Mouse (Mus musculus): ENCODE results near the gene F2r. TPM values are rescaled to one million over a fixed set of nuclear protein-coding genes. Genes with fewer than 3 reads are reported as not detected.

F2r gene
- polyA plus RNA-seq, 1 experiment from 2014 or later = 124 TPM

DNA sequence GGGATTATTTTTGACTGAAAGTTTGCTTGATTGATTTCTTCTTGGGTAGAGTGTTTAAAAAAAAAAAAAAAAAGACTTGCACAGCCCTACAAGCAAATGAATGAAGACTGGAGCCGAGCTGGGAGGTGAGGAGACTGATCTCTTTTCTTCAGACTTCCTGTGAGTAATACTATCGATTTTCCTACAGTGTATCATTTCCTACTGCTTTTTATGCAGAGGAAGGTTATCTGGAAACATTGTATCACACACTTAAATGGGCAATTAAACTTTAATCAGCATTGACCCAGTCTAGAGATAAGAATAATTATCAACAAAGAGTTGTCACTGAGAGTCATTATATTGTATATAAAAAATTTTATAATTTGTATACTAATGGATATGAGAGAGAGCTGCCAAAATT lies 12.5 kb upstream of the F2r start:
- H3K27me3 ChIP-seq (replicated peaks) = no peaks in the 10 kb centered on the region
- H3K27ac ChIP-seq (replicated peaks) = no peak overlapping the region
- no peak overlapping the region for H3K4me2 ChIP-seq
- 58% methylated on average over 2 of the region's 2 CpGs for WGBS
- no peak overlapping the region for H3K4me3 ChIP-seq
- H3K9ac ChIP-seq = no peak overlapping the region
- ATAC-seq (ENCODE audit: extremely low read depth, insufficient number of reproducible peaks, low FRiP score, low TSS enrichment) = no peak
- peaks cover 23% of the 10 kb centered on the region for H3K36me3 ChIP-seq
- H3K9me3 ChIP-seq = no peaks in the 10 kb centered on the region
- H3K4me1 ChIP-seq = peaks cover 30% of the 10 kb centered on the region

DNA sequence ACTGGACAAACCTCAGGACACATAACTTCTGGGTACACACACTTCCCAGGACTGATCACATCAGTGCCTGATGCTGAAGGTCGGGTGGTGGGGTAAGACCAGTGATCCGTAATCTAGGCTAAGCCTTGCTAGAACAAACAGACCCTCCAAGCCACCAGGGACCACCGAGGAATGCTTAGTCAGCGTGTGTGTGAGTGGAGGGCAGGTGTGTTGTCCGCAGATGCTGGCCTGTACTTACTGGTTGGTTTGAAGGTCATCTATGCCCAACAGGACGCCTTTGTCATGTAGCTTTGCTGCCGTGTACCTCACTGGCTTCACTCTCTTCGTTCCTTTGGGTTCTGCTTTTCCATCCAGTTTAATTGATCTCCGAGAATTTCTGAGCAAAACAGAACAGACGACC lies 11.5 kb upstream of the F2r start:
- WGBS = 86% methylated on average over 10 of the region's 10 CpGs
- H3K9ac ChIP-seq = no peak overlapping the region
- no peaks in the 10 kb centered on the region for H3K27me3 ChIP-seq (replicated peaks)
- H3K4me3 ChIP-seq = no peak overlapping the region
- H3K27ac ChIP-seq (replicated peaks) = no peak overlapping the region
- H3K4me1 ChIP-seq = peaks cover 23% of the 10 kb centered on the region
- ATAC-seq (ENCODE audit: extremely low read depth, insufficient number of reproducible peaks, low FRiP score, low TSS enrichment) = no peak
- no peaks in the 10 kb centered on the region for H3K9me3 ChIP-seq
- peaks cover 23% of the 10 kb centered on the region for H3K36me3 ChIP-seq
- H3K4me2 ChIP-seq = no peak overlapping the region

DNA sequence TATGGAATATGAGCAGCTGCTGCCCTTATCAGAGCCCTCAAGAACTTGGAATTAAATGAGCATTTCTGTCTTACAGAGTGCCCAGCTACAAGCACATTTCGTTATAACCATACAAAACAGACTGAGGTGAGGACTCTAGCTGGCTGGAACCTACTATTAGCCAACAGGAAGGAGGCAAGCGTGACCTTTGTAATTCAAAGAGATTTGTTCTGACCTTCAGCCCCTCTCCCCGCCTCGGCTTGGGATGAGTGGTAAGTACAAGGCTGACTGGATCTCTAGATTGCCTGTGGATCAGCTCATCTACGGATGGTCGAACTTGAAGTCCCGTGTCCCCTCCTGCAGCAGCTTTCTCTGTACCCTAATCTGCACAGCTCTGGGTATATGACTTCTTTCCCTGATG lies 8.4 kb upstream of the F2r start:
- Histone ChIP-seq H3K9ac (no peak overlapping the region), H3K27ac (replicated peaks) (no peak overlapping the region), H3K4me3 (no peak overlapping the region), H3K9me3 (no peaks in the 10 kb centered on the region), H3K4me2 (no peak overlapping the region), H3K36me3 (peaks cover 21% of the 10 kb centered on the region), H3K4me1 (peaks cover 12% of the 10 kb centered on the region), H3K27me3 (replicated peaks) (no peaks in the 10 kb centered on the region)
- 64% methylated on average over 7 of the region's 7 CpGs for WGBS
- ATAC-seq (ENCODE audit: extremely low read depth, insufficient number of reproducible peaks, low FRiP score, low TSS enrichment) = no peak

DNA sequence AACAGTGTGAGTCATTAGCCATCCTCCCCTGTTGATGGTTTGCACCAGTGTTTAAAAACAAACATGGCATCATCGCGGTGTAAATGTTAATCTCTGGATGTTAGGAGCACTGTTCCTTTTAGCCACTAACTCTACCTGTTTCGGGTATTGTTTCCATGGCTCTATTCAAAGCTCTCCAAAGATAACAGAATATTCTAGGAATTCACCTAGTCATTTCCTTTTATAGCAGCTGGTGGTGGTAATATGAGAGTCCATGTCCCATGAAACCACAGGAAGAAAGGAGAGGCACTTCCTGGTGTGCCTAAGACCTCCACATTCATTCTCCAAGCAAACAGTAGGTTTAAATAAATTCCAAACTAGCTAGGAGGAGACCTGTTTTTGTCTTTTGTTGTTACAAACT lies 4.8 kb upstream of the F2r start:
- no peak for ATAC-seq (ENCODE audit: extremely low read depth, insufficient number of reproducible peaks, low FRiP score, low TSS enrichment)
- H3K27ac ChIP-seq (replicated peaks) = no peak overlapping the region
- H3K4me2 ChIP-seq = no peak overlapping the region
- H3K9me3 ChIP-seq = no peaks in the 10 kb centered on the region
- WGBS = 72% methylated on average over 3 of the region's 3 CpGs
- no peak overlapping the region for H3K9ac ChIP-seq
- H3K4me1 ChIP-seq = peaks cover 22% of the 10 kb centered on the region
- no peaks in the 10 kb centered on the region for H3K27me3 ChIP-seq (replicated peaks)
- H3K4me3 ChIP-seq = no peak overlapping the region
- peaks cover 2% of the 10 kb centered on the region; the same call in 1 of the 2 replicates for H3K36me3 ChIP-seq

DNA sequence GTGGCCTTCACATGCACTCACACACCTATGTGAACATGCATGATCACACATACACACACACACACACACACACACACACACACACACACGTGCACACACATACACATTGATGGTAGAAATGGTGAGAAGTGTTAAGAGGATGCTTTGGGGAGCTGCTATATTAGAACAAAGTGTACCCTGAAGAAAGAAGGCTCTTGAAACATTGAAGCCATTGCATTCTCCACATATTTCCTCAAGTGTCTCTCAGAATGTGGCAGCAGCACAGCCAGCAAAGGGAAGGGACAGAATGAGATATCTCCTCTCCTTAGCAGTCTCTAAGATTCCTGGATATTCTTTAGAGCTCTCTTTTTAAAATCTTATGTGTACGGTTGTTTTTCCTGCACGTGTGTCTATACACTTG lies 3.3 kb upstream of the F2r start:
- H3K36me3 ChIP-seq = no peaks in the 10 kb centered on the region
- H3K27me3 ChIP-seq (replicated peaks) = no peaks in the 10 kb centered on the region
- H3K4me2 ChIP-seq = no peak overlapping the region
- 45% methylated on average over 3 of the region's 3 CpGs for WGBS
- H3K4me1 ChIP-seq = peaks cover 27% of the 10 kb centered on the region
- no peak overlapping the region for H3K9ac ChIP-seq
- H3K9me3 ChIP-seq = no peaks in the 10 kb centered on the region
- no peak overlapping the region for H3K4me3 ChIP-seq
- ATAC-seq (ENCODE audit: extremely low read depth, insufficient number of reproducible peaks, low FRiP score, low TSS enrichment) = no peak
- H3K27ac ChIP-seq (replicated peaks) = no peak overlapping the region

DNA sequence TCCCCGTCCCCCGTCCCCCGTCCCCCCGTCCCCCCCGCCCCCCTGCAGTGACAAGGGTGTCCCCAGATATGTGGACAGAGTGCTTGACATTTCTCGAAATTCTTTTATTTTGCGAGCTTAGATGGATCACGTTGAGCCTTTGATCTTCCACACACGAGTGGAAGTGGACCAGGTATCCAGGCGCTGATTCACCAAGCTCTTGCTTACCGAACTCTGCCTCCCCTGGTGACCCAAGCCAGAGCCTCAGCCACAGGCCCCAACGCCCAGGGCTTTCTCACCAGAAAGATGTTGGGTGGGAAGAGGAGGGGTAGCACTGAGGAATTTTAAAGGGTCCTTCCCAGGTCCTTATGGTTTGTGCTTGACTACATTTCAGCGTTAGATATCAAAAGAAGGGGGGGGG lies 572 bp upstream of the F2r start:
- Histone ChIP-seq H3K36me3 (peaks cover 4% of the 10 kb centered on the region; the same call in 1 of the 2 replicates), H3K4me2 (peak overlapping the region; percentile 88), H3K27me3 (replicated peaks) (no peaks in the 10 kb centered on the region), H3K4me1 (peaks cover 52% of the 10 kb centered on the region), H3K9me3 (no peaks in the 10 kb centered on the region), H3K4me3 (peak overlapping the region; percentile 87), H3K27ac (replicated peaks) (peak overlapping the region; percentile 93), H3K9ac (peak overlapping the region; percentile 99)
- 8% methylated on average over 13 of the region's 13 CpGs for WGBS
- no peak for ATAC-seq (ENCODE audit: extremely low read depth, insufficient number of reproducible peaks, low FRiP score, low TSS enrichment)

DNA sequence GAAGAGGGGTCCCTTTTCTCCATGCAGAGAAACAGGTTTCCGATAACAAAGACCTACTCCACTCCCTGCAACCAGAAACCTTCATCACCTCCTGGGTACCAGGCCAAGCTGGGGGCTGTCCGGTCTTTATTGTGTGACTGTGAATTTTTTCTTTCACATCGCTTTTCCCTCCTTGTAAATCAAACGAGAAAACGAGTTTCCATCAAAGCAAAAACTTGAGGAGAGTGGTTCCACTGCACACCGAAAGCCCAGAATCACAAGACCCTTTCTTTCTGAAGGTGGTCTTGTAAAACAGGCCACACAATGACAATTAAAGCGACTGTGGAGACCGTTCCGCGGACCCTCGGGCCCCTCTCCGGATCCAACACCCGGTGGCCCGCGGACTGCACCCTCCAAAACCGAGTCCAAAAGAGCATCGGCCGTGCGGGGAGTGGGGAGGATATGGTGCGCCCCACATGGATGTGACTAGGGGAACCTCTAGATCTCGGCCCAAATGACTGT lies 566 bp downstream of the F2r start:
- H3K9me3 ChIP-seq = no peaks in the 10 kb centered on the region
- WGBS = under 1% methylated on average over 21 of the region's 21 CpGs
- ATAC-seq (ENCODE audit: extremely low read depth, insufficient number of reproducible peaks, low FRiP score, low TSS enrichment) = peak; percentile 22; the same call in 1 of the 2 replicates

DNA sequence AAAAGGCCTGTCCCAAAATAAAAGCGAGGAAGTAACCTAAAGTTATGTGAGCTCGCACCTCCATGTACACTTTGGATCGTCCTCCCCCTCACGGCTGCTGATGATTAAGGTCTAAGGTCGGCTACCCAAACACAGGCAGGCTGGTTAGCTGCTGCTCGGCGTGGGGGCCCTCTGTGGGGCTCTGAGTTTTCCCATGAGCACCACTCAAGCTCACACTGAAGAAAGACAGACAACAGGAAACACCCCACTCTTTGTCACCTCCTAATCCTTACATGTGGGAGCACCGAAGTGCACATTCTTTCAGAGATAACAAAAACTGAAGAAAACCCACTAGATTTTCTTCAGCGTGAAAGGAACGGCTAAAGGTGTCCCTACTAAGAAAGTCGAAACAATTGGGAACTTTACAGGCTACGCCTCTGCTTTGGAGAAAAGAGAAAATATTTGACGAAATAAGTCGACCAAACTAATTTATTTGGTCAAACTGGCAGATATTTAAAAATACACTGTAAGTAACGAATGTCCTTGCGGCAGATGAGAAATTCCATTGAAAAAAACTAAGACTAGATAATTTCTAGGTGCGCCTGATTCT lies 1.1 kb downstream of the F2r start:
- Histone ChIP-seq H3K27me3 (replicated peaks) (no peaks in the 10 kb centered on the region), H3K4me2 (peak overlapping the region; percentile 88), H3K4me1 (peaks cover 56% of the 10 kb centered on the region), H3K9ac (peak overlapping the region; percentile 99), H3K9me3 (no peaks in the 10 kb centered on the region), H3K4me3 (peak overlapping the region; percentile 87), H3K27ac (replicated peaks) (peak overlapping the region; percentile 93), H3K36me3 (peaks cover 13% of the 10 kb centered on the region)
- WGBS = 3% methylated on average over 17 of the region's 17 CpGs
- no peak for ATAC-seq (ENCODE audit: extremely low read depth, insufficient number of reproducible peaks, low FRiP score, low TSS enrichment)

More for the DNA sequence above, 566 bp downstream of the F2r start:
- Histone ChIP-seq H3K9ac (peak overlapping the region; percentile 99), H3K27me3 (replicated peaks) (no peaks in the 10 kb centered on the region), H3K4me1 (peaks cover 53% of the 10 kb centered on the region), H3K36me3 (peaks cover 10% of the 10 kb centered on the region), H3K4me2 (peak overlapping the region; percentile 88), H3K27ac (replicated peaks) (peak overlapping the region; percentile 93), H3K4me3 (peak overlapping the region; percentile 87)

DNA sequence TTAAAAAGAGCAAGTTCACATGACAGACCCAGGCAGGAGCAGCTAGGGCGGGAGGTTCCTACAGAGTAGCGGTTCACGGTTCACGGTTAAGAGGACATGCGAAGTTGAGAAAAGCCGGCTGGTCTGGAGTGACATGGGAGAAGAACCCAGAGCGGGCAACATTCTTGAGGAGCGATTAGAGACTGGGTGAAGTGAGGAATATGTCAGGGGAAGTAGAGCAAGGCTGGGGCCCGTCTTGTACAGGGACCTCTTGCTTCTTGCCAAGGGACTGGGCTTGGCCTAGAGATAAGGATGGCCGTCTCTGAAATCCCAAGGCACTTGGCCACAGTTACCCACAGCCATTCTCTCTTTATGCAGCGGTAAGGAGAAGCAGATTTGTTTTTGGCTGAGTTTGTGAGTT lies 1.8 kb downstream of the F2r start:
- Histone ChIP-seq H3K4me3 (peak overlapping the region; percentile 87), H3K4me2 (peak overlapping the region; percentile 88), H3K27me3 (replicated peaks) (no peaks in the 10 kb centered on the region), H3K36me3 (peaks cover 19% of the 10 kb centered on the region), H3K27ac (replicated peaks) (peak overlapping the region; percentile 93), H3K4me1 (peaks cover 56% of the 10 kb centered on the region), H3K9ac (peak overlapping the region; percentile 99), H3K9me3 (no peaks in the 10 kb centered on the region)
- no peak for ATAC-seq (ENCODE audit: extremely low read depth, insufficient number of reproducible peaks, low FRiP score, low TSS enrichment)
- WGBS = 11% methylated on average over 11 of the region's 11 CpGs

DNA sequence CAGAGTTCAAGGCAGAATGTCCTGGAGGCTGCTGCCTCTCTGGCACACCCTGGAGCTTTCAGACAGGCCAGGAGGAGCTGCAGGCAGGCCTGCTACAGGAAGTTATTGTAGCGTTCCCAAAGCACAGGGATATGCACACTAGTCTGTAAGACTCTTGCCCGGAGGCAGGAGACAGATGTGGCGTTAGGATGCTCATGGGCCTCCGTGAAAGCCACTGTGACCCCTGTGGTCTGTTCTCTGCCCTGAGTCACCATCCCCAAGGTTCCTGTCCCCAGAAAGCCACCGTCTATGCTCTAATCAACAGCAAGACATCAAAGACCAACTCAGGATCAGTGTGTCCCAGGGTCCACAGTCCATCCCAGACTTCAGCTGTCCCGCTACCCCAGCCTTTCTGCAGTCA lies 3.5 kb downstream of the F2r start:
- Histone ChIP-seq H3K36me3 (peaks cover 28% of the 10 kb centered on the region), H3K27ac (replicated peaks) (peak overlapping the region; percentile 43), H3K9ac (peak overlapping the region; percentile 67), H3K27me3 (replicated peaks) (no peaks in the 10 kb centered on the region), H3K4me1 (peaks cover 69% of the 10 kb centered on the region), H3K4me2 (peak overlapping the region; percentile 88), H3K9me3 (no peaks in the 10 kb centered on the region), H3K4me3 (peak overlapping the region; percentile 87)
- no peak for ATAC-seq (ENCODE audit: extremely low read depth, insufficient number of reproducible peaks, low FRiP score, low TSS enrichment)
- WGBS = 56% methylated on average over 6 of the region's 6 CpGs

DNA sequence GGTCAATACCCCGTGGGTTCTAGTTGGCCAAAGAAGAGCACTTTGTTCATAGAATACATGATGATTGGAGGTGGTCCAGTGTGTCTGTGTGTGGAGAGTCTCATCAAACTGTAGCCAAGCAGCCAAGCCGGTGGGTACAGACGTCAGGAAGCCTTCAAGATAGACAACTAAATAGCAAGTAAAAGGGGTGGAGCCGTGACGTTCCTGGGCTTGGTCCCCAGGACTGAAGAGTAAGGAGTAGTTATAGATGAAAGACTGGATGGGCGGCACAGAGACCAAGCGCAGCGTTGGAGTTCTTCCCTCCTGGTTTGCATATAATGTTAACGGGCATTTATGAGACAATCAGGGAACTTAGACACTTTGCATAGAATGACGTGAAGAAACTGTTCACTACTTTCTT lies 6.0 kb downstream of the F2r start:
- no peak for ATAC-seq (ENCODE audit: extremely low read depth, insufficient number of reproducible peaks, low FRiP score, low TSS enrichment)
- H3K27ac ChIP-seq (replicated peaks) = peak overlapping the region; percentile 81
- WGBS = 73% methylated on average over 10 of the region's 10 CpGs
- H3K36me3 ChIP-seq = peaks cover 46% of the 10 kb centered on the region
- H3K9me3 ChIP-seq = no peaks in the 10 kb centered on the region
- no peaks in the 10 kb centered on the region for H3K27me3 ChIP-seq (replicated peaks)
- H3K4me2 ChIP-seq = peak overlapping the region; percentile 16; the same call in 1 of the 2 replicates
- no peak overlapping the region for H3K4me3 ChIP-seq
- H3K4me1 ChIP-seq = peaks cover 84% of the 10 kb centered on the region
- no peak overlapping the region for H3K9ac ChIP-seq

DNA sequence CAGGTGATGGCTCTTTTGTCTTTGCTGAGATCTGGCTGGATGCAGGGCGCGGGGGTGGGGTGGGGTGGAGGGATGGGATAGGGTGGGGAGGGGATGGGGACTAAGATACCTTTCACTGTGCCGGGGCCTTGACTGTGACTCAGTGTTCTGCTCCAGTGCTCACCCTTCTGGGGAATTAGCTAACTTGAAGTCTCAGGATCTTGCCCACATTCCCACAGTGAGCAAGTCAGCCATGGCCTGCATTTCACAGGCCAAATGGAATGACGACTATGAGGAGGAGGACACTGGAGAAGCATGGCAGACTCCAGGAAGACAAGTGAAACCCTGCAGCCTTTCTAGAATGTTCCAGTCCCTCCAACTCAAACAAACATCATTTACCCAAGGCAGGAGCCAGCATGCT lies 6.5 kb downstream of the F2r start:
- H3K4me2 ChIP-seq = peak overlapping the region; percentile 44; the same call in 1 of the 2 replicates
- ATAC-seq (ENCODE audit: extremely low read depth, insufficient number of reproducible peaks, low FRiP score, low TSS enrichment) = no peak
- 74% methylated on average over 4 of the region's 4 CpGs for WGBS

More for the DNA sequence above, 6.5 kb downstream of the F2r start:
- Histone ChIP-seq H3K27me3 (replicated peaks) (no peaks in the 10 kb centered on the region), H3K4me1 (peaks cover 86% of the 10 kb centered on the region), H3K9ac (no peak overlapping the region), H3K9me3 (no peaks in the 10 kb centered on the region), H3K36me3 (peaks cover 50% of the 10 kb centered on the region), H3K27ac (replicated peaks) (peak overlapping the region; percentile 81), H3K4me3 (no peak overlapping the region)

Data from heart, embryonic 13.5 days (tissue).